Mouse (Mus musculus): Measurements from ENCODE around the gene Extl1. TPM values are rescaled to one million over a fixed set of nuclear protein-coding genes. Genes with fewer than 3 reads are reported as not detected.

Gene Extl1
- 4.4 TPM for polyA plus RNA-seq (2015; fragmentation: Illumina TruSeq; extraction: RNeasy Lipid Tissue Mini Kit (QIAGEN cat#74804); ENCODE audit: insufficient read depth, low read depth, low replicate concordance)

DNA sequence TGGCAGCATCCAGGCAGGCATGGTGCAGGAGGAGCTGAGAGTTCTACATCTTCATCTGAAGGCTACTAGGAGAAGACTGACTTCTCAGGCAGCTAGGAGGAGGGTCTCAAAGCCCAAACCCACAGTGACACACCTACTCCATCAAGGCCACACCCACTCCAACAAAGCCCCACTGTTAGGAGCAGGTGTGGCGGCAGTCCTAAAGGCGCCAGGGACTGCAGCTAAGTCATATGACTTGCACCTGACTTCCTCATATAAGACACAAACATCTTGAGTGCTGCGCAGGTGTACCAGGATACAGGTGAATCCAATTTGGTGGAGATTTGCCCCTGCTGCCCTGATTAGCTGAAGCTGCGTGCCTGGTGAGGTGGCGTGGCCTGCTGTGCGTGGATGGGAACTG lies at the start of gene Extl1:
Gene Extl1 (minus strand): TSS at position 101 of the 400 bp plus-strand sequence.

DNA sequence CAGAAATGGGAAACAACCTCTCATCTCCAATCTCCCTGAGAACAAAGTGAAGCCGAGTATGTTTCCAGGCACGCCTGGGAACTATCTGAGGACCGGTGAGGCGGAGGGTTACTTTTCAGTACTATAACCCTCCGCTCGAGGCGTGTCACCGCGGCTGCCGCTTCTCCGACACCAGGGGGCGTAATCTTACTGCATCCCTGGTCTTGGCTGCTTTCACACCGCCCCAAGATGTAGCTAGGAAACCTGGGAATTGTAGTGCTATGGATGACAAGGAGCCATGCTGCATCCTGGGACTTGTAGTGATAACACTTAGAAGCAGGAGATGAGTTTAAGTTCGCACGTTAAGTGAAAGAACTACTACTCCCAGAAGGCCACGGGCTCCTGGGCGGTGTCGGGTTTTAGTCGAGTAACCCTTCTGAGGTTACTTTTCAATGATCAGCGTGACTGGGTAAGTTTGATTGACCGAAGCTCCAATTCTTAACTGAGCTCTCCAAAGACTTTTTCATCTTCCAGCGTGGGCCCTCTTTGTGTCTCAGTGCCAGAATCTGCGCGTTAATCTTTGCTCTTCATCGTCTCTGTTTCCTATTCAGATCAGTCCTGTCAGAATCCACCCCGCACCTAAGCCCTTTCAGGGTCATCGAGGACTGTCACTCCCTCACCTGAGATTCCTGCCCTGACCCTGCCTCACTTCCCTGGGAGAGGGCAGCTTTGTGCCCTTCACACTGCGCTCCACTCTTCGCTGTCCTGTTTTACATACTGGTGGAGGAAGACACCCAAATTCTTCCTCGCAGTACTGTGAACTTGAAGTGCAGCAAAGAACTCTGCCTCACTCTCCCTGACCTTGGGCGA lies 12.6 kb upstream of the Extl1 start, which contains the start of gene Pafah2:
Gene Pafah2 (plus strand): TSS at position 344 of the 849 bp plus-strand sequence.

GRCm38 (mm10) chr4:134343071-134344031 lies 40.3 kb downstream of the Extl1 start, which contains the start of gene Slc30a2:
Slc30a2 (plus strand) TSS chr4:134343181.

DNA sequence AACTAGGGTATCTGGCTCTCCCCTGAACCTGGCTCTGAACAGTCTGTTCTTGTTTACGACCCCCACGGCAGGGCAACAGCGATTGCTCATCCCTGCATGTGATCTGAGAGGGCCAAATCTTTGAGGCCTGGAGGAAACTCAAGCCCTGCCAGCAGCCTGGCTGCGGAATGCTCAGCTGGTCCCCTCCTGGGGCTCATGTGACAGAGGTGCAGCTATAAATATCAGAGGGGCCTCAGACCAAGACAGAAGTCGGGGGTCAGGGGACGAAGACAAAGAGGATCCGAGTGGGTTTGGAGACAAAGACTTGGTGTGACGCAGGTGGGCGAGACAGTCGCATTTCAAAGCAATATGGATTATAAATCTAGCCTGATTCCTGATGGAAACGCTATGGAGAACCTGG lies 68.8 kb downstream of the Extl1 start, which contains the start of gene Trim63:
Gene Trim63 (plus strand): TSS at position 245 of the 400 bp plus-strand sequence.

Other genes starting within 250 kb of the Extl1 start
- 12.7 TPM for gene Cep85, start 196.7 kb downstream of the Extl1 start, polyA plus RNA-seq (2015; fragmentation: Illumina TruSeq; extraction: RNeasy Lipid Tissue Mini Kit (QIAGEN cat#74804); ENCODE audit: insufficient read depth, low read depth, low replicate concordance)
- gene Gm7534, start 180.8 kb downstream of the Extl1 start, polyA plus RNA-seq (2015; fragmentation: Illumina TruSeq; extraction: RNeasy Lipid Tissue Mini Kit (QIAGEN cat#74804); ENCODE audit: insufficient read depth, low read depth, low replicate concordance) = not detected
- gene Catsper4, start 156.5 kb downstream of the Extl1 start, polyA plus RNA-seq (2015; fragmentation: Illumina TruSeq; extraction: RNeasy Lipid Tissue Mini Kit (QIAGEN cat#74804); ENCODE audit: insufficient read depth, low read depth, low replicate concordance) = 0.65 TPM
- 4.4 TPM for gene Cnksr1, start 145.5 kb downstream of the Extl1 start, polyA plus RNA-seq (2015; fragmentation: Illumina TruSeq; extraction: RNeasy Lipid Tissue Mini Kit (QIAGEN cat#74804); ENCODE audit: insufficient read depth, low read depth, low replicate concordance)
- gene E130218I03Rik, start 140.2 kb downstream of the Extl1 start, polyA plus RNA-seq (2015; fragmentation: Illumina TruSeq; extraction: RNeasy Lipid Tissue Mini Kit (QIAGEN cat#74804); ENCODE audit: insufficient read depth, low read depth, low replicate concordance) = not detected
- gene Zfp593, start 138.3 kb downstream of the Extl1 start, polyA plus RNA-seq (2015; fragmentation: Illumina TruSeq; extraction: RNeasy Lipid Tissue Mini Kit (QIAGEN cat#74804); ENCODE audit: insufficient read depth, low read depth, low replicate concordance) = 2.0 TPM
- not detected for gene Gm30191, start 136.9 kb downstream of the Extl1 start, polyA plus RNA-seq (2015; fragmentation: Illumina TruSeq; extraction: RNeasy Lipid Tissue Mini Kit (QIAGEN cat#74804); ENCODE audit: insufficient read depth, low read depth, low replicate concordance)
- gene Grrp1, start 129.7 kb downstream of the Extl1 start, polyA plus RNA-seq (2015; fragmentation: Illumina TruSeq; extraction: RNeasy Lipid Tissue Mini Kit (QIAGEN cat#74804); ENCODE audit: insufficient read depth, low read depth, low replicate concordance) = 6.8 TPM
- gene Pdik1l, start 96.0 kb downstream of the Extl1 start, polyA plus RNA-seq (2015; fragmentation: Illumina TruSeq; extraction: RNeasy Lipid Tissue Mini Kit (QIAGEN cat#74804); ENCODE audit: insufficient read depth, low read depth, low replicate concordance) = 1.6 TPM
- not detected for gene Trim63, start 68.7 kb downstream of the Extl1 start, polyA plus RNA-seq (2015; fragmentation: Illumina TruSeq; extraction: RNeasy Lipid Tissue Mini Kit (QIAGEN cat#74804); ENCODE audit: insufficient read depth, low read depth, low replicate concordance)
- 1.2 TPM for gene Slc30a2, start 40.7 kb downstream of the Extl1 start, polyA plus RNA-seq (2015; fragmentation: Illumina TruSeq; extraction: RNeasy Lipid Tissue Mini Kit (QIAGEN cat#74804); ENCODE audit: insufficient read depth, low read depth, low replicate concordance)
- gene Pafah2, start 12.5 kb upstream of the Extl1 start, polyA plus RNA-seq (2015; fragmentation: Illumina TruSeq; extraction: RNeasy Lipid Tissue Mini Kit (QIAGEN cat#74804); ENCODE audit: insufficient read depth, low read depth, low replicate concordance) = 4.3 TPM
- 9.7 TPM for gene Stmn1, start 84.5 kb upstream of the Extl1 start, polyA plus RNA-seq (2015; fragmentation: Illumina TruSeq; extraction: RNeasy Lipid Tissue Mini Kit (QIAGEN cat#74804); ENCODE audit: insufficient read depth, low read depth, low replicate concordance)
- 1.4 TPM for gene Paqr7, start 112.8 kb upstream of the Extl1 start, polyA plus RNA-seq (2015; fragmentation: Illumina TruSeq; extraction: RNeasy Lipid Tissue Mini Kit (QIAGEN cat#74804); ENCODE audit: insufficient read depth, low read depth, low replicate concordance)
- gene Aunip, start 127.1 kb upstream of the Extl1 start, polyA plus RNA-seq (2015; fragmentation: Illumina TruSeq; extraction: RNeasy Lipid Tissue Mini Kit (QIAGEN cat#74804); ENCODE audit: insufficient read depth, low read depth, low replicate concordance) = not detected
- 12.1 TPM for gene Mtfr1l, start 151.5 kb upstream of the Extl1 start, polyA plus RNA-seq (2015; fragmentation: Illumina TruSeq; extraction: RNeasy Lipid Tissue Mini Kit (QIAGEN cat#74804); ENCODE audit: insufficient read depth, low read depth, low replicate concordance)
- 7.8 TPM for gene Selenon, start 168.3 kb upstream of the Extl1 start, polyA plus RNA-seq (2015; fragmentation: Illumina TruSeq; extraction: RNeasy Lipid Tissue Mini Kit (QIAGEN cat#74804); ENCODE audit: insufficient read depth, low read depth, low replicate concordance)

Measured in pancreas, adult 10 weeks (tissue).